Mouse (Mus musculus) embryonic fibroblast, embryonic 13.5 days (primary cell): ENCODE measurements at regions not wholly inside any gene's neighbourhood (a gene's known extent, or its start where the extent isn't known, plus 50 kb on each side); places are given as distances from the start of the nearest gene placed in this dataset.

Experiments used
- CTCF ChIP-seq: IDR thresholded peaks from 2 replicates; pipeline ENCODE4 v1.5.1; 2011; ENCODE audit warnings: mild to moderate bottlenecking, control low read depth, low read length, moderate library complexity, borderline replicate concordance; ENCODE audit not compliant: insufficient read depth
- POLR2A ChIP-seq: IDR thresholded peaks from 2 replicates; pipeline ENCODE4 v1.6.1; 2011; ENCODE audit warnings: low read depth, mild to moderate bottlenecking, control low read depth, low read length, moderate library complexity

DNA sequence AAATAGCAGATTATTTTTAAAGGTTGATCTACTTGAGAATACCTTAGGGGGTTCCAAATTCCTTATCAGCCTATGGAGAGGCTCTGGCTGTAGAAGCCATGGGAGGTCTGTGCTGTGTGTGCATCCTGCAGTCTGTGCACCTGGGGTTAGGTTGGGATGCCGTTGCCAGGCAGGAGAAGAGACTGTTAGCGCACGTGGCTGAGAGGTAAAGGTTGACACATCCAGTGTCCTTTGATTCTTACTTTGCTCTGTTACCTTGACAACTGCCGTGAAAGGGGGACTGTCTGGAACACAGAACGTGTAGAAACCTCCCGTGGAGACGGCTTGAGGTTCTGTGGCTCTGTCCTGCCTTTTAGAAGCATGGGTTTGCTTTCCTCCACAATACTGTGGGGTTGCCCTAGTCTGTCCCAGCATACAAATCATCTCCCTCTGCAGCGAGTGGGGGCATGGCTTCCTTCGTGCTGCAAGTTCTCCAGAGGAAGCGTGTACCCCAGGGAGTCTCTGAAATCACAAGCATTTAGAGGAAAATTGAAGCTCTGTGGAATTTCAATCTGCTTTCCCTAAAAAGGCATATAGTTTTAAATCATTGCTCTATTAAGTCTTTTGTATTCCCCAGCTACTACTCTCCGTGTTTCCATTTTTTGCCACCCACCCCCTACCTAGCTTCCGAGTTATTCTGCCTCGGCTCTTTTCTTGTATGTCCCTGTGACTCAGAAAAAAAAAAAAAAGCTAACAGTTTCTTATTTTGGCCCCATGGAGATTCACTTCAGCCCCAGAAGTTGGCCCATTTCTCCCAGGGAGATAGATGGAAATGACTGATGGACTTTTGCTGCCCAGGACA, 63.8 kb upstream of the Pbx1 start:
- TF ChIP-seq CTCF: no peak
- no peak for TF ChIP-seq POLR2A
